Mouse (Mus musculus) c-Kit-positive CD71-negative TER-119-negative erythroid progenitor cells, embryonic 14.5 days (primary cell): ENCODE measurements at regions not wholly inside any gene's neighbourhood (a gene's known extent, or its start where the extent isn't known, plus 50 kb on each side); places are given as distances from the start of the nearest gene placed in this dataset.

Experiments used
- DNase-seq: peaks from one replicate; pipeline ENCODE4 v3.0.0-alpha.2; 2013; ENCODE audit warnings: low read depth

- no peak for DNase-seq
Measured at GRCm38 (mm10) chr2:46360049-46360712, 1243.0 kb upstream of the Zeb2 start.

- DNase-seq, result no peak
Measured at GRCm38 (mm10) chr2:46358225-46358624, 1241.0 kb upstream of the Zeb2 start.

GRCm38 (mm10) chr2:46356651-46357050, 1239.5 kb upstream of the Zeb2 start:
- no peak for DNase-seq

- no peak for DNase-seq
Measured at GRCm38 (mm10) chr2:46340694-46341093, 1223.5 kb upstream of the Zeb2 start.

- no peak for DNase-seq
Measured at GRCm38 (mm10) chr2:46316666-46317065, 1199.5 kb upstream of the Zeb2 start.

- DNase-seq, result no peak
Measured at GRCm38 (mm10) chr2:46315243-46315642, 1198.0 kb upstream of the Zeb2 start.

GRCm38 (mm10) chr2:46307582-46308153, 1190.5 kb upstream of the Zeb2 start:
- DNase-seq, result no peak

- DNase-seq, result no peak
Measured at GRCm38 (mm10) chr2:46302627-46303026, 1185.4 kb upstream of the Zeb2 start.

GRCm38 (mm10) chr2:46297274-46297843, 1180.2 kb upstream of the Zeb2 start:
- no peak for DNase-seq

- DNase-seq, result no peak
Measured at GRCm38 (mm10) chr2:46283929-46284598, 1166.9 kb upstream of the Zeb2 start.

GRCm38 (mm10) chr2:46280822-46281221, 1163.6 kb upstream of the Zeb2 start:
- DNase-seq, result no peak

- no peak for DNase-seq
Measured at GRCm38 (mm10) chr2:46261618-46262017, 1144.4 kb upstream of the Zeb2 start.

- DNase-seq, result no peak
Measured at GRCm38 (mm10) chr2:46251562-46251961, 1134.4 kb upstream of the Zeb2 start.

- peak; percentile 12 for DNase-seq
Measured at GRCm38 (mm10) chr2:46245717-46246116, 1128.5 kb upstream of the Zeb2 start.

- no peak for DNase-seq
Measured at GRCm38 (mm10) chr2:46244697-46245096, 1127.5 kb upstream of the Zeb2 start.

- DNase-seq, result no peak
Measured at GRCm38 (mm10) chr2:46242806-46243205, 1125.6 kb upstream of the Zeb2 start.

- no peak for DNase-seq
Measured at GRCm38 (mm10) chr2:46239874-46240273, 1122.7 kb upstream of the Zeb2 start.

GRCm38 (mm10) chr2:46230791-46231450, 1113.7 kb upstream of the Zeb2 start:
- DNase-seq, result no peak

- DNase-seq, result peak; percentile 3
Measured at GRCm38 (mm10) chr2:46218336-46218957, 1101.3 kb upstream of the Zeb2 start.

- DNase-seq, result no peak
Measured at GRCm38 (mm10) chr2:46199341-46199740, 1082.1 kb upstream of the Zeb2 start.

- no peak for DNase-seq
Measured at GRCm38 (mm10) chr2:46187265-46187888, 1070.2 kb upstream of the Zeb2 start.

GRCm38 (mm10) chr2:46183241-46183640, 1066.0 kb upstream of the Zeb2 start:
- DNase-seq, result no peak
